Mouse (Mus musculus) heart, postnatal 0 days (tissue): ENCODE measurements at regions not wholly inside any gene's neighbourhood (a gene's known extent, or its start where the extent isn't known, plus 50 kb on each side); places are given as distances from the start of the nearest gene placed in this dataset.

ENCODE experiments used
- CTCF ChIP-seq: IDR thresholded peaks from 2 replicates; pipeline ENCODE4 v1.5.1; 2016; ENCODE audit warnings: antibody characterized with exemption, control low read depth, low read depth
- EP300 ChIP-seq: IDR thresholded peaks from 2 replicates; pipeline ENCODE4 v1.6.1; 2016; ENCODE audit warnings: antibody characterized with exemption, low read depth

- TF ChIP-seq CTCF: no peak
- TF ChIP-seq EP300: no peak
Observed at GRCm38 (mm10) chr6:4246113-4246419, 159.3 kb upstream of the Bet1 start.
